8 mouse cellular contexts compared by ENCODE assay signal in genomic region chr5:19909071-19909470, GRCm38 (mm10).
DNase-seq lines count a peak whose midpoint lies in the region; ATAC-seq lines count a peak whose summit lies in the region.

No protein-coding gene starts in this region.

- peaks cover 11% of the 10 kb centered on the region for H3K4me1 ChIP-seq in heart, embryonic 10.5 days
- H3K4me1 ChIP-seq in hindbrain, embryonic 13.5 days (replicated peaks) = peaks cover 16% of the 10 kb centered on the region
- peaks cover 10% of the 10 kb centered on the region for H3K4me1 ChIP-seq in limb, embryonic 13.5 days
- 0 out of 2 replicates have a peak, but pooled peaks cover 6% of the 10 kb centered on the region for H3K4me1 ChIP-seq in stomach, embryonic 15.5 days

- peak overlapping the region; percentile 58 for H3K4me2 ChIP-seq in hindbrain, embryonic 13.5 days
- peak overlapping the region; percentile 76 for H3K4me2 ChIP-seq in limb, embryonic 13.5 days (replicated peaks)
- peak overlapping the region; percentile 60 for H3K4me2 ChIP-seq in stomach, embryonic 15.5 days

- intact Hi-C loops in heart, postnatal 14 days (cut with DNase I) = no loop called here

- peaks cover 6% of the 10 kb centered on the region; the same call in 1 of the 2 replicates for H3K27me3 ChIP-seq in heart, embryonic 10.5 days (ENCODE audit: insufficient read depth, poor library complexity, severe bottlenecking)
- no peaks in the 10 kb centered on the region for H3K27me3 ChIP-seq in hindbrain, embryonic 13.5 days
- peaks cover 22% of the 10 kb centered on the region for H3K27me3 ChIP-seq in limb, embryonic 13.5 days
- no peaks in the 10 kb centered on the region for H3K27me3 ChIP-seq in stomach, embryonic 15.5 days (replicated peaks)

- H3K9me3 ChIP-seq in heart, embryonic 10.5 days = no peaks in the 10 kb centered on the region
- H3K9me3 ChIP-seq in hindbrain, embryonic 13.5 days = no peaks in the 10 kb centered on the region
- no peaks in the 10 kb centered on the region for H3K9me3 ChIP-seq in limb, embryonic 13.5 days
- H3K9me3 ChIP-seq in stomach, embryonic 15.5 days = no peaks in the 10 kb centered on the region

- H3K36me3 ChIP-seq in heart, embryonic 10.5 days = no peaks in the 10 kb centered on the region
- H3K36me3 ChIP-seq in hindbrain, embryonic 13.5 days = no peaks in the 10 kb centered on the region
- no peaks in the 10 kb centered on the region for H3K36me3 ChIP-seq in limb, embryonic 13.5 days
- H3K36me3 ChIP-seq in stomach, embryonic 15.5 days = no peaks in the 10 kb centered on the region

- WGBS in heart, embryonic 10.5 days = 5% methylated on average over 11 of the region's 11 CpGs
- 2% methylated on average over 11 of the region's 11 CpGs for WGBS in hindbrain, embryonic 13.5 days
- WGBS in limb, embryonic 13.5 days = 5% methylated on average over 11 of the region's 11 CpGs
- 4% methylated on average over 11 of the region's 11 CpGs for WGBS in stomach, embryonic 15.5 days

- no peak for DNase-seq in heart, embryonic 10.5 days (ENCODE audit: low spot score)
- no peak for DNase-seq in heart, postnatal 14 days
- DNase-seq in embryo, embryonic 10.5 days (ENCODE audit: low spot score) = peak; percentile 37
- no peak for DNase-seq in T-cell, adult 2 months (ENCODE audit: low spot score)

- no peak overlapping the region for H3K27ac ChIP-seq in heart, embryonic 10.5 days
- H3K27ac ChIP-seq in hindbrain, embryonic 13.5 days = peak overlapping the region; percentile 90
- no peak overlapping the region for H3K27ac ChIP-seq in limb, embryonic 13.5 days
- no peak overlapping the region for H3K27ac ChIP-seq in stomach, embryonic 15.5 days

- H3K4me3 ChIP-seq in heart, embryonic 10.5 days = peak overlapping the region; percentile 57
- peak overlapping the region; percentile 64 for H3K4me3 ChIP-seq in hindbrain, embryonic 13.5 days
- H3K4me3 ChIP-seq in limb, embryonic 13.5 days = peak overlapping the region; percentile 44
- peak overlapping the region; percentile 31 for H3K4me3 ChIP-seq in stomach, embryonic 15.5 days (replicated peaks)

- H3K9ac ChIP-seq in hindbrain, embryonic 13.5 days = peak overlapping the region; percentile 82
- H3K9ac ChIP-seq in limb, embryonic 13.5 days = peak overlapping the region; percentile 31
- H3K9ac ChIP-seq in stomach, embryonic 15.5 days = no peak overlapping the region

- peak; percentile 47; the same call in 1 of the 2 replicates for ATAC-seq in hindbrain, embryonic 13.5 days (ENCODE audit: low FRiP score)
- ATAC-seq in limb, embryonic 13.5 days (ENCODE audit: low FRiP score, low read depth) = no peak
- no peak for ATAC-seq in stomach, embryonic 15.5 days (ENCODE audit: insufficient read depth, low FRiP score, low read depth)
- no peak for ATAC-seq in erythroblast, adult 5-6 weeks (replicated peaks; ENCODE audit: low FRiP score, poor library complexity, severe bottlenecking)
